Mouse (Mus musculus) 3134 (cell line): ENCODE measurements around the gene Dip2a.

Experiments
- DNase-seq: peaks from one replicate; pipeline ENCODE4 v3.0.0-alpha.2; 2011; ENCODE audit warnings: low spot score; ENCODE audit not compliant: insufficient read length; ENCODE audit errors: extremely low read depth

Dip2a gene

DNA sequence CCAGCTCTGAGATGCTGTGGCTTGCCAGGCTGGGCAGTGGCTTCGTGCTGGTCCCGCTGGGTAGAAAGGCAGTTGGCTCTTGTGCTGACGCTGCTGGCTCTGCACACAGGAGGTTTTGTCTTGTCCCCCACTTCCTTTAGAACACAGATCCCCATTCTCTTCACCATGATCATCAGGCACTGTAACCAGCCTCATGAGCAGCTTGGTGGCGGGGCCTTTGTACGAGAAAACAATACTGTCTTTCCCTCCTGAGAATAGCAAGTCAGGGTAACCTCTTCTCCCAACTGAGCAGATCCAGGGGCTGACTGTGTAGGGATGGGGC, 96.5 kb downstream of the Dip2a start:
- DNase-seq: no peak

DNA sequence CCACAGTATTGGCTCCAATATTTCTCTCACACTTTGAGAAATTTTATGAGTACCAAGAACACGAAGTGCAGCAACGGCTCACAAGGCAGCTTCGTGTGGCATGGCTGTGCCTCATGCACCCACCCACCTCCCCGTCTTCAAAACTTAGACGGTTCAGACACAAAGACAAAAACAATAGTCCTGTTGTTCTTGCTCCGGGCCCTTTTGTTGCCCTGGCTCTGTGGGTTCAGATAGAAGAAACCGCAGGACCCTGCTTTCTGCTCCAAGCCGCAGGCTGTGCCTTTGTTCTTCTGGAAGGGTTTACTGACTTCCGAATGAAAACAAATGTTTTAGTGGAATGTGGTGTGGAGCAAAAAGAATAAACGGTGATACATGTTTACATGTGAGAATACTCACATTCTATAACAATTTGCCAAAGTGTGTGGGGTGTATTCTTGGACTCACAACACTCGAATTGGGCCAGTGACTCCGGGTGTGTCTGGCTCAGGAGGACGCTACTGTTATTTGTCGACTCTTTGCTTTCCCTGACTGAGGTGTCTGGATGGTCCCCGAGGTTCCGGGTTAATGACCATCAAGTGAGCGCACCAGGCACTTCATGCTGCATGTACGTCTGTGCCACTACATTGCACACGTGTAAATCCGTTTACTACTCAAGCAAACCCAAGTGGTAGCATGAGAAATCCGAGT, 97.0 kb downstream of the Dip2a start:
- DNase-seq: no peak

DNA sequence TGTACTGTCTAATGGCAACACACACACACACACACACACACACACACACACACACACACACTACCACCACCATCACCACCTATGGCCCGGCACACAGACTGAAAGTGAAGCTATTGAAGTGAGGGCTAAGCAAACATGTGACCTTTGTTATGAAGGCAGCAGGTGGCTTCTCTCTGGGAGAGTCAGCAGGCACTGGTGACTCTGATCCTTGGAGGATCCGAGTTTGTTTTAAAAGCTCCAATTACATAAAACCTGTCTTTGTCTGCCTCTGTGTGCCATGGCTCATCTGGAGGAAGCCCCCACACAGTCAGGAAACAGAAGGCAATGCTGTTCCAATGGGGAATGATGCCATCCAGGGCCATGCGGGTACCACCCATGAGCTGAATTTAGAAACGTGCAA, 98.5 kb downstream of the Dip2a start:
- DNase-seq: no peak

GRCm38 (mm10) chr10:76245106-76245505, 100.0 kb downstream of the Dip2a start:
- DNase-seq: no peak

DNA sequence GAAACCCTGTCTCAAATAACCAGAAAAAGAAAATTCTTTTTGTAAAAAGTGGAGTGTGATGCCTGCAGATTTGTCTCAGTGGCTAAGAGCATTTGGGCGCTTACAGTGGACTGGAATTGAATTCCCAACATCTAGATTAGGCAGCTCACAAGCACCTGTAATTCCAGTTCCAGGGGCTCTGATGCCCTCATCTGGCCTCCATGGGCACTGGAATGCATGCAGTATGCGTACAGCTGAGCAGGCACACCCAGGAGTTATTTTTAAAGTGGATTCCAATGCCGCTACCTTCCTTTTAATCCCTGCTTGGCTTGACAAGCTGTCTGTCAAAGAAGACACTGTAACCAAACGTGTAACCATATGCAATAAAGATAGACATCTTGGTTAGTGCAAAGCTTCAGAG, 105.7 kb downstream of the Dip2a start:
- DNase-seq: no peak

- peak; percentile 86 for DNase-seq
These were observed 107.5 kb downstream of the Dip2a start, which contains the start of gene Prmt2 for GRCm38 (mm10) chr10:76237341-76238225. Prmt2 (minus strand) TSS chr10:76237865.

- DNase-seq: no peak
These were observed 115.5 kb downstream of the Dip2a start for GRCm38 (mm10) chr10:76229627-76230026.

DNA sequence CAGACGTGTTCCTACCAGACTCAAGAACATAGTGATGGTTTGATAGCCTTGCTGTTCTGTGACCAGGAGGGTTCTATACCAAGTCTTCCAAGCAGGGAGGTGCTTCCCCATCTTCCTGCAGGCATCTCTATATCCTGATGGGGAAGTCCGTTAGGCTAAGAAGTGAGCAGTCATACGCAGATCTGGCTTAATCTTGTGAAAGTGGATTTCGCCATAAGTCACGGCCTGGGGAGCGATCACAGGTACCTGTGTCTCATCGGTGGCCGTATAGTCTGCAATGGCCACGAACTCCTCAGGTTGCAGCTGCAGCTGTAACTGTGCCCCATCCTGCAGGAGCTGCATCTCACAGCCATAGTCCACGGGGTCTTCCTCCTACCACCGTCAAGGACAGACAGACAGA, 119.1 kb downstream of the Dip2a start:
- DNase-seq: no peak

DNA sequence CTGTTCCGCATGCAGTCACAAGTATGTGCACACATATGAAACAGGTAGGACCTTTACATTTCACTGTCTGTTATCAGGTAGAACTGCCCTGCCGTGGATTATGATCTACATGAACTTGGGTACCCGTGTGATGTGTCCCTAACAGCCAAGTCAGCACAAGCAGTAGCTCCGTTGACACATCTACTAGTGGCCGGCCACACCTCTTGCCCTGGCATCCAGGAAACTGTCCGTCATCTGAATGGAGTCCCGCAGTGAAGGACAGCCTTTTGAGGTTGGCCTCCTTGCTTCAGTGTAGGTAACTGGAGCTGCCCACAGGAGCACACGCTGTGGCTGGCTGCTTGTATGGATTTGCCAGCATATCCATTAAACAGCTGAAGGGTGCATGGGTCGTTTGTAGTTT, 126.9 kb downstream of the Dip2a start:
- no peak for DNase-seq

- no peak for DNase-seq
These were observed 128.0 kb downstream of the Dip2a start for GRCm38 (mm10) chr10:76217056-76217455.

DNA sequence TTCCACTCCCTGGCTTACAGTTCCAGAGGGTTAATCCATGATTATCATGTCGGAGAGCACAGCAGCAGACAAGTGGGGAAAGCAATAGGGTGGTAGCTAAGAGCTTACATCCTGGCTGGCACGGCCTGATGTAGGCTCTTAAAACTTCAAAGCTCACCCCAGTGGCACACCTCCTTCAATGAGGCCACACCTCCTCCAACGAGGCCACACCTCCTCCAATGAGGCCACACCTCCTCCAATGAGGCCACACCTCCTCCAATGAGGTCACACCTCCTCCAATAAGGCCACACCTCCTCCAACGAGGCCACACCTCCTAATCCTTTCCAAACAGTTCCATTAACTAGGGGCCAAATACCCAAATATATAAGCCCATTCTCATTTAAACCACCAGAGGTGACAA, 130.9 kb downstream of the Dip2a start:
- no peak for DNase-seq

DNA sequence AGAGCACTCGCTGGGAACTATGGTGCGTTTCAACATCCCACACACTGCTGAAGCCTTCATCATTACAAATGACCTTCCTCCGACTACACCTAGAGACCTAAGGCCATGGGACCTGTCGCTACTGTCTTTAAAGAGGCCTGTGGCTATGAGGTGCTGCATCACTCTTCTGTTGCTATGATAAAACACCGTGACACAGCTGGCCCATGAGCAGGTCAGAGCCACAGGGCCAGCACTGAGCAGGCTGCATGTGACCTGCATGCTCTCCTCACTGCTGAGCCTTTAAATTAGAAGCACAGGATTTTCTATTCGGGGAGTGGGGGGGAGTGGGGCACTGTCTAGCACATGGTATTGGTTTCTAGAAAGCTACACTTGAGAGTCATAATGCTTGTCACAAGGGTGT, 133.0 kb downstream of the Dip2a start:
- no peak for DNase-seq

- DNase-seq: no peak
These were observed 134.3 kb downstream of the Dip2a start for GRCm38 (mm10) chr10:76210806-76211205.
